Mouse (Mus musculus): ENCODE data around the gene Olfr1037. TPM values are rescaled to one million over a fixed set of nuclear protein-coding genes. Genes with fewer than 3 reads are reported as not detected.

Olfr1037 gene
- not detected for total RNA-seq (2023)

GRCm38 (mm10) chr2:86087285-86087684, at the start of gene Olfr1037:
Gene Olfr1037 (minus strand): TSS chr2:86087385.

GRCm38 (mm10) chr2:86135828-86136227, 48.6 kb upstream of the Olfr1037 start, which contains the start of gene Olfr1039:
Gene Olfr1039 (minus strand): TSS chr2:86135928.

GRCm38 (mm10) chr2:86073692-86074091, 13.5 kb downstream of the Olfr1037 start, which contains the start of gene Olfr1036:
Gene Olfr1036 (plus strand): TSS chr2:86073992.

GRCm38 (mm10) chr2:86045561-86045960, 41.6 kb downstream of the Olfr1037 start, which contains the start of gene Olfr1034:
Gene Olfr1034 (plus strand): TSS chr2:86045861.

Other genes with a start within 250 kb of the Olfr1037 start
- not detected for gene Olfr1019, start 241.9 kb downstream of the Olfr1037 start, total RNA-seq (2023)
- gene Olfr1020, start 240.4 kb downstream of the Olfr1037 start, total RNA-seq (2023), result not detected
- not detected for gene Olfr1022, start 218.8 kb downstream of the Olfr1037 start, total RNA-seq (2023)
- not detected for gene Olfr1023, start 201.7 kb downstream of the Olfr1037 start, total RNA-seq (2023)
- gene Olfr1024, start 182.3 kb downstream of the Olfr1037 start, total RNA-seq (2023), result not detected
- gene Olfr1025-ps1, start 172.2 kb downstream of the Olfr1037 start, total RNA-seq (2023), result not detected
- gene Olfr1026, start 165.8 kb downstream of the Olfr1037 start, total RNA-seq (2023), result not detected
- not detected for gene Olfr1028, start 136.9 kb downstream of the Olfr1037 start, total RNA-seq (2023)
- not detected for gene Olfr1029, start 113.5 kb downstream of the Olfr1037 start, total RNA-seq (2023)
- not detected for gene Olfr1030, start 108.1 kb downstream of the Olfr1037 start, total RNA-seq (2023)
- gene Olfr1031, start 97.1 kb downstream of the Olfr1037 start, total RNA-seq (2023), result not detected
- gene Olfr1032, start 81.8 kb downstream of the Olfr1037 start, total RNA-seq (2023), result not detected
- gene Olfr1033, start 66.8 kb downstream of the Olfr1037 start, total RNA-seq (2023), result not detected
- gene Olfr1034, start 41.5 kb downstream of the Olfr1037 start, total RNA-seq (2023), result not detected
- not detected for gene Olfr1036, start 13.4 kb downstream of the Olfr1037 start, total RNA-seq (2023)
- not detected for gene Olfr1039, start 48.5 kb upstream of the Olfr1037 start, total RNA-seq (2023)
- gene Olfr1040, start 59.3 kb upstream of the Olfr1037 start, total RNA-seq (2023), result not detected
- not detected for gene Olfr1042, start 74.5 kb upstream of the Olfr1037 start, total RNA-seq (2023)
- gene Olfr1043, start 80.1 kb upstream of the Olfr1037 start, total RNA-seq (2023), result not detected
- gene Olfr1044, start 90.4 kb upstream of the Olfr1037 start, total RNA-seq (2023), result not detected
- gene Olfr52, start 98.3 kb upstream of the Olfr1037 start, total RNA-seq (2023), result not detected
- gene Olfr1045, start 115.6 kb upstream of the Olfr1037 start, total RNA-seq (2023), result not detected
- not detected for gene Olfr1046, start 131.9 kb upstream of the Olfr1037 start, total RNA-seq (2023)
- gene Olfr1047, start 144.0 kb upstream of the Olfr1037 start, total RNA-seq (2023), result not detected
- gene Olfr1048, start 152.9 kb upstream of the Olfr1037 start, total RNA-seq (2023), result not detected
- gene Olfr1049, start 170.9 kb upstream of the Olfr1037 start, total RNA-seq (2023), result not detected
- gene Olfr1051, start 191.7 kb upstream of the Olfr1037 start, total RNA-seq (2023), result not detected
- gene Olfr1052, start 205.1 kb upstream of the Olfr1037 start, total RNA-seq (2023), result not detected
- not detected for gene Olfr1053, start 227.9 kb upstream of the Olfr1037 start, total RNA-seq (2023)
- not detected for gene Olfr1054, start 248.0 kb upstream of the Olfr1037 start, total RNA-seq (2023)